Mouse (Mus musculus) adrenal gland, postnatal 14 days (tissue): ENCODE measurements around the gene Slit3. TPM values are rescaled to one million over a fixed set of nuclear protein-coding genes. Genes with fewer than 3 reads are reported as not detected.

Experiments
- DNase-seq: peaks from one replicate; pipeline ENCODE4 v3.0.0; 2021; ENCODE audit warnings: mixed read lengths
- total RNA-seq: library from RNA; stranded (reverse); gene quantifications from 2 replicates; pipeline ENCODE4 v1.2.3, GENCODE M21; 2021

Slit3 gene
- total RNA-seq, 1 experiment from 2014 or later = 43.7 TPM

GRCm38 (mm10) chr11:35638862-35639384 is 517.9 kb downstream of the Slit3 start:
- no peak for DNase-seq

GRCm38 (mm10) chr11:35639428-35639827 is 518.4 kb downstream of the Slit3 start:
- no peak for DNase-seq

- no peak for DNase-seq
These were observed 530.3 kb downstream of the Slit3 start for GRCm38 (mm10) chr11:35651286-35651685.

- DNase-seq = no peak
These were observed 534.8 kb downstream of the Slit3 start for GRCm38 (mm10) chr11:35655836-35656235.

GRCm38 (mm10) chr11:35657582-35657981 is 536.6 kb downstream of the Slit3 start:
- no peak for DNase-seq

GRCm38 (mm10) chr11:35660967-35661366 is 539.9 kb downstream of the Slit3 start:
- DNase-seq = no peak

GRCm38 (mm10) chr11:35662945-35663344 is 541.9 kb downstream of the Slit3 start:
- DNase-seq = no peak

GRCm38 (mm10) chr11:35663661-35664060 is 542.6 kb downstream of the Slit3 start:
- DNase-seq = no peak

GRCm38 (mm10) chr11:35664991-35665390 is 544.0 kb downstream of the Slit3 start:
- peak; percentile 45 for DNase-seq

GRCm38 (mm10) chr11:35667428-35667827 is 546.4 kb downstream of the Slit3 start:
- peak; percentile 54 for DNase-seq

- peak; percentile 78 for DNase-seq
These were observed 547.1 kb downstream of the Slit3 start for GRCm38 (mm10) chr11:35668138-35668537.

GRCm38 (mm10) chr11:35668750-35669149 is 547.7 kb downstream of the Slit3 start:
- no peak for DNase-seq

GRCm38 (mm10) chr11:35669536-35669935 is 548.5 kb downstream of the Slit3 start:
- no peak for DNase-seq

- no peak for DNase-seq
These were observed 549.2 kb downstream of the Slit3 start for GRCm38 (mm10) chr11:35670181-35670580.

GRCm38 (mm10) chr11:35670746-35671145 is 549.7 kb downstream of the Slit3 start:
- DNase-seq = no peak

GRCm38 (mm10) chr11:35673050-35673449 is 552.0 kb downstream of the Slit3 start:
- no peak for DNase-seq

- DNase-seq = no peak
These were observed 553.2 kb downstream of the Slit3 start for GRCm38 (mm10) chr11:35674242-35674641.

GRCm38 (mm10) chr11:35676744-35677143 is 555.7 kb downstream of the Slit3 start:
- no peak for DNase-seq

GRCm38 (mm10) chr11:35679976-35680375 is 559.0 kb downstream of the Slit3 start:
- no peak for DNase-seq

- no peak for DNase-seq
These were observed 566.3 kb downstream of the Slit3 start for GRCm38 (mm10) chr11:35687316-35687715.

GRCm38 (mm10) chr11:35690515-35691281 is 569.7 kb downstream of the Slit3 start:
- no peak for DNase-seq

GRCm38 (mm10) chr11:35693136-35693535 is 572.1 kb downstream of the Slit3 start:
- peak; percentile 76 for DNase-seq

- no peak for DNase-seq
These were observed 572.6 kb downstream of the Slit3 start for GRCm38 (mm10) chr11:35693625-35694024.

GRCm38 (mm10) chr11:35697476-35697875 is 576.5 kb downstream of the Slit3 start:
- DNase-seq = no peak
